Mouse (Mus musculus) neutrophil, adult 5-6 weeks (primary cell): ENCODE measurements around the gene Sp7. TPM values are rescaled to one million over a fixed set of nuclear protein-coding genes. Genes with fewer than 3 reads are reported as not detected.

Experiments used
- ATAC-seq: fragments of 151-379, 151-347 bp; 2 replicates; pipeline ENCODE4 v1.8.0; 2017; ENCODE audit warnings: mild to moderate bottlenecking, moderate TSS enrichment; ENCODE audit not compliant: insufficient number of reproducible peaks, poor library complexity, low FRiP score, severe bottlenecking; ENCODE audit errors: extremely low read depth
- total RNA-seq: library from RNA; stranded (forward); fragments of 200-1000 nt; gene quantifications from 2 replicates; pipeline ENCODE4 v1.2.3, GENCODE M21; 2017

The Sp7 gene
- total RNA-seq, 1 experiment from 2014 or later, result not detected

DNA sequence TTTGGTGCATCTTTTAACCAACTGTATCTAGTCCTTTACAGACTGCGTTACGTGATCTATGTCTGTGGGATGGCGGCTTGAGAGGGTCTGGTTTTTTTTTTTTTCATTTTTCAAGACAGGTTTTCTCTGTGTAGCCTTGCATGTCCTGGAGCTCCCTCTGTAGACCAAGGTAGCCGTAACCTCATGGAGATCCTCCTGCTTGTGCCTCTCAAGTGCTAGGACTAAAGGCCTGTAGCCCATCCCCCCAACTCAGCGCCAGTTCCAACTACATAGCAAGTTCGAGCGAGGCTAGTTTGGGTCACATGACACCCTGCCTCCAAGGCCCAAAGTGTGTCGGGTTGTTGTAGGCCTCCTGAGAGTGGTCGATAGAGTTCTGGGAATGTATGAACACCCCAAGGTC, 58.3 kb downstream of the Sp7 start:
- no peak for ATAC-seq

Other genes with a start within 250 kb of the Sp7 start
- 47.0 and 56.1 TPM in 2 replicates for gene Spryd3, start 230.9 kb downstream of the Sp7 start, total RNA-seq
- 4.7 and 6.5 TPM in 2 replicates for gene Igfbp6, start 222.8 kb downstream of the Sp7 start, total RNA-seq
- gene Soat2, start 216.7 kb downstream of the Sp7 start, total RNA-seq, result 13.3 and 14.4 TPM in 2 replicates
- 118 and 120 TPM in 2 replicates for gene Zfp740, start 163.9 kb downstream of the Sp7 start, total RNA-seq
- 47.6 and 56.0 TPM in 2 replicates for gene Csad, start 162.5 kb downstream of the Sp7 start, total RNA-seq
- 338 and 351 TPM in 2 replicates for gene Itgb7, start 135.2 kb downstream of the Sp7 start, total RNA-seq
- 28.2 and 38.3 TPM in 2 replicates for gene Rarg, start 109.7 kb downstream of the Sp7 start, total RNA-seq
- 0.49 TPM in 1 of 2 replicates, not detected in the other for gene Gm9918, start 96.6 kb downstream of the Sp7 start, total RNA-seq
- 21.6 and 22.6 TPM in 2 replicates for gene Mfsd5, start 87.7 kb downstream of the Sp7 start, total RNA-seq
- 1.2 and 6.1 TPM in 2 replicates for gene Espl1, start 70.9 kb downstream of the Sp7 start, total RNA-seq
- 495 and 562 TPM in 2 replicates for gene Pfdn5, start 41.1 kb downstream of the Sp7 start, total RNA-seq
- gene Myg1, start 35.5 kb downstream of the Sp7 start, total RNA-seq, result 44.2 and 56.0 TPM in 2 replicates
- 46.0 and 50.6 TPM in 2 replicates for gene Aaas, start 16.4 kb downstream of the Sp7 start, total RNA-seq
- 105 and 109 TPM in 2 replicates for gene Sp1, start 39.0 kb upstream of the Sp7 start, total RNA-seq
- gene Amhr2, start 78.2 kb upstream of the Sp7 start, total RNA-seq, result 0.74 and 1.2 TPM in 2 replicates
- 272 and 296 TPM in 2 replicates for gene Prr13, start 91.8 kb upstream of the Sp7 start, total RNA-seq
- gene Pcbp2, start 103.4 kb upstream of the Sp7 start, total RNA-seq, result 144 TPM in 2 replicates
- gene Gm10337, start 136.5 kb upstream of the Sp7 start, total RNA-seq, result not detected in 2 replicates
- 0.93 and 1.2 TPM in 2 replicates for gene Map3k12, start 149.9 kb upstream of the Sp7 start, total RNA-seq
- gene Tarbp2, start 151.0 kb upstream of the Sp7 start, total RNA-seq, result 29.1 and 34.6 TPM in 2 replicates
- 1.4 and 6.1 TPM in 2 replicates for gene Npff, start 157.8 kb upstream of the Sp7 start, total RNA-seq